Mouse (Mus musculus): ENCODE results near the gene Emcn.

DNA sequence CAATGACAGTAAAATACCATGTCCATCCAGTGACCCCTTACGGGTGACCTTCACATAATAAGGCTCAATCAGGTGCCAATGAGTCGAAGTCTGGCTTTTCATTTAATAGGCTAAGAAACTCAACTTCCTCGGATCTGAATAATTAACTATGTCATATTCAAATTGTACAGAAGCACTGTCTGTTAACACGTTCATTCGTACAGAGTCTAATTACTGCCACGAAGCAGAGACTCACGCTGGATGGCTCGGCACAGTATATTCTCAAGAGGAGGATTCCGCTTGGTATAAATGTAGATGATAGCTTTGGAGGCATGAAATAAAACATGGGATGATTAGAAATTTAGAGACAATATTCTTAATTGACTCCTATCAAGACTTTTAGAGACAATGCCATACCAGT is 11.0 kb upstream of the Emcn start:
- no peak for TF ChIP-seq POLR2A (IDR thresholded peaks at IDR 0.05; ENCODE audit: borderline replicate concordance, extremely low read depth, low read depth, low read length)
- TF ChIP-seq CTCF (IDR thresholded peaks at IDR 0.05; ENCODE audit: insufficient read depth, low read length): no peak

Measured in lung, adult 2 months (tissue).